Mouse (Mus musculus) liver, embryonic 14.5 days (tissue): Measurements from ENCODE around the gene 8030474K03Rik. TPM values are rescaled to one million over a fixed set of nuclear protein-coding genes. Genes with fewer than 3 reads are reported as not detected.

Experiments
- ATAC-seq: fragments of 200-750 bp; cut with Nextera tagmentation; 2 replicates; pipeline ENCODE4 v1.8.0; 2017; ENCODE audit warnings: moderate number of reproducible peaks, mild to moderate bottlenecking, moderate library complexity; ENCODE audit not compliant: insufficient read depth
- DNase-seq, 3 experiments: peaks; one replicate each; pipeline ENCODE4 v3.0.0-alpha.2; 2012 to 2013; ENCODE audit warnings: low read depth in 3 of 3, low spot score in 3 of 3
- H3K27ac ChIP-seq: fragments of 300-500 bp; sonication (generic); 2 replicates; pipeline ENCODE4 v1.5.1; 2014; ENCODE audit warnings: moderate library complexity, mild to moderate bottlenecking, control low read depth, inconsistent platforms
- H3K27me3 ChIP-seq: fragments of 300-500 bp; sonication (generic); 2 replicates; pipeline ENCODE4 v1.6.1; 2014; ENCODE audit warnings: mild to moderate bottlenecking, low read length, moderate library complexity; ENCODE audit not compliant: control insufficient read depth, insufficient read depth
- H3K36me3 ChIP-seq: fragments of 300-500 bp; sonication (generic); replicated peaks from 2 replicates; pipeline ENCODE4 v1.6.1; 2014; ENCODE audit warnings: low read depth; ENCODE audit not compliant: control insufficient read depth, insufficient read depth
- H3K4me1 ChIP-seq, 2 experiments: fragments of 200-500 bp in 1 of 2; fragments of 300-500 bp in 1 of 2; sonication (generic) in 1 of 2; replicated peaks; 2 replicates each; pipeline ENCODE4 v1.6.1; 2012 to 2014; ENCODE audit warnings: antibody characterized with exemption in 1 of 2, inconsistent platforms in 1 of 2, low read length in 1 of 2; ENCODE audit not compliant: control insufficient read depth in 2 of 2, insufficient read depth in 2 of 2
- H3K4me2 ChIP-seq: fragments of 300-500 bp; sonication (generic); 2 replicates; pipeline ENCODE4 v1.6.1; 2014; ENCODE audit warnings: low read depth, mild to moderate bottlenecking, control low read depth, moderate library complexity
- H3K4me3 ChIP-seq, 2 experiments: fragments of 200-500 bp in 1 of 2; fragments of 300-500 bp in 1 of 2; sonication (generic) in 1 of 2; 2 replicates each; pipeline ENCODE4 v1.5.1; 2012 to 2014; ENCODE audit warnings: low read depth in 2 of 2, low read length in 2 of 2, mild to moderate bottlenecking in 2 of 2, control low read depth in 1 of 2, inconsistent platforms in 1 of 2, moderate library complexity in 1 of 2; ENCODE audit not compliant: insufficient read depth in 1 of 2
- H3K9ac ChIP-seq: fragments of 300-500 bp; sonication (generic); replicated peaks from 2 replicates; pipeline ENCODE4 v1.6.1; 2014; ENCODE audit warnings: mild to moderate bottlenecking, control low read depth, moderate library complexity
- H3K9me3 ChIP-seq: fragments of 300-500 bp; sonication (generic); 2 replicates; pipeline ENCODE4 v1.6.1; 2016; ENCODE audit warnings: low read length, mixed read lengths; ENCODE audit not compliant: control insufficient read depth
- CTCF ChIP-seq: IDR thresholded peaks from 2 replicates; pipeline ENCODE4 v1.5.1; 2016; ENCODE audit warnings: antibody characterized with exemption, low read depth, control low read depth
- EP300 ChIP-seq: IDR thresholded peaks from 2 replicates; pipeline ENCODE4 v1.6.1; 2016; ENCODE audit warnings: antibody characterized with exemption, low read depth
- WGBS: fragments of 180-500 bp; shearing (Covaris S2); extraction: QIAGEN DNeasy Blood & Tissue Kit; methylation state at CpG from one replicate; pipeline ENCODE4 v1.1.7; 2014; ENCODE audit not compliant: insufficient replicate concordance; 5-methylcytosine and 5-hydroxymethylcytosine counted together
- polyA plus RNA-seq, 2 experiments: library from polyadenylated mRNA; depleted of rRNA in 1 of 2; stranded (reverse) in 1 of 2; unstranded in 1 of 2; fragments of >200 nt; fragmentation: Nextera tagmentation in 1 of 2; extraction: Ambion mirVana in 1 of 2; gene quantifications; 2 replicates each; pipeline versions ENCODE4 v1.2.1 to v1.2.3; 2012 to 2014

Gene 8030474K03Rik
- polyA plus RNA-seq, 2 experiments, result 0.02 TPM; not detected in 1

- H3K27me3 ChIP-seq, result no peaks in the 10 kb centered on the region
- no peak for DNase-seq
- H3K4me2 ChIP-seq, result no peak overlapping the region
- H3K36me3 ChIP-seq, result no peaks in the 10 kb centered on the region
- no peaks in the 10 kb centered on the region for H3K9me3 ChIP-seq
- 36% methylated on average over 7 of the region's 7 CpGs for WGBS
- no peaks in the 10 kb centered on the region for H3K4me1 ChIP-seq
- no peak for ATAC-seq
- H3K9ac ChIP-seq, result no peak overlapping the region
- TF ChIP-seq CTCF (no peak), EP300 (no peak)
- H3K27ac ChIP-seq, result no peak overlapping the region
- no peak overlapping the region for H3K4me3 ChIP-seq
These were observed 27.2 kb upstream of the 8030474K03Rik start for GRCm38 (mm10) chrX:101767280-101767679.

GRCm38 (mm10) chrX:101769478-101769877 lies 25.0 kb upstream of the 8030474K03Rik start:
- Histone ChIP-seq H3K36me3 (no peaks in the 10 kb centered on the region), H3K4me3 (no peak overlapping the region), H3K4me1 (no peaks in the 10 kb centered on the region), H3K9ac (no peak overlapping the region), H3K27ac (no peak overlapping the region), H3K9me3 (no peaks in the 10 kb centered on the region), H3K4me2 (no peak overlapping the region), H3K27me3 (no peaks in the 10 kb centered on the region)
- 32% methylated on average over 2 of the region's 2 CpGs for WGBS
- TF ChIP-seq EP300, result no peak
- TF ChIP-seq CTCF, result no peak
- DNase-seq (no peak), ATAC-seq (no peak)

- H3K27ac ChIP-seq, result no peak overlapping the region
- no peak for ATAC-seq
- H3K9me3 ChIP-seq, result no peaks in the 10 kb centered on the region
- TF ChIP-seq EP300 (no peak), CTCF (no peak)
- H3K4me1 ChIP-seq, result no peaks in the 10 kb centered on the region
- H3K4me2 ChIP-seq, result no peak overlapping the region
- no peaks in the 10 kb centered on the region for H3K27me3 ChIP-seq
- no peaks in the 10 kb centered on the region for H3K36me3 ChIP-seq
- no peak overlapping the region for H3K4me3 ChIP-seq
- DNase-seq, result no peak
- WGBS, result 11% methylated on average over 3 of the region's 3 CpGs
- H3K9ac ChIP-seq, result no peak overlapping the region
These were observed 24.1 kb upstream of the 8030474K03Rik start for GRCm38 (mm10) chrX:101770307-101770706.

GRCm38 (mm10) chrX:101772035-101772434 lies 22.4 kb upstream of the 8030474K03Rik start:
- no peaks in the 10 kb centered on the region for H3K9me3 ChIP-seq
- H3K9ac ChIP-seq, result no peak overlapping the region
- no peak for TF ChIP-seq EP300
- TF ChIP-seq CTCF, result peak; percentile 74

GRCm38 (mm10) chrX:101791551-101791950 lies 2.9 kb upstream of the 8030474K03Rik start:
- no peak for DNase-seq
- no peaks in the 10 kb centered on the region for H3K4me1 ChIP-seq
- TF ChIP-seq EP300 (no peak), CTCF (peak; percentile 61)
- no peaks in the 10 kb centered on the region for H3K9me3 ChIP-seq
- ATAC-seq, result no peak
- H3K4me3 ChIP-seq, result no peak overlapping the region
- H3K27me3 ChIP-seq, result no peaks in the 10 kb centered on the region
- 29% methylated on average over 4 of the region's 4 CpGs for WGBS
- no peak overlapping the region for H3K27ac ChIP-seq
- no peak overlapping the region for H3K9ac ChIP-seq
- H3K36me3 ChIP-seq, result no peaks in the 10 kb centered on the region
- H3K4me2 ChIP-seq, result no peak overlapping the region

More at GRCm38 (mm10) chrX:101772035-101772434, 22.4 kb upstream of the 8030474K03Rik start:
- H3K4me1 ChIP-seq, result no peaks in the 10 kb centered on the region
- H3K4me3 ChIP-seq, result no peak overlapping the region
- no peak for ATAC-seq
- no peak overlapping the region for H3K4me2 ChIP-seq
- no peaks in the 10 kb centered on the region for H3K27me3 ChIP-seq
- no peak overlapping the region for H3K27ac ChIP-seq
- no peaks in the 10 kb centered on the region for H3K36me3 ChIP-seq
- 24% methylated on average over 5 of the region's 5 CpGs for WGBS
- peak in 2 of 3 experiments; percentile 4 to 14 for DNase-seq
